Mouse (Mus musculus) embryonic facial prominence, embryonic 12.5 days (tissue): Measurements from ENCODE around the gene Itih4. TPM values are rescaled to one million over a fixed set of nuclear protein-coding genes. Genes with fewer than 3 reads are reported as not detected.

Experiments
- ATAC-seq: fragments of 200-750 bp; cut with Nextera tagmentation; 2 replicates; pipeline ENCODE4 v1.8.0; 2017; ENCODE audit not compliant: insufficient number of reproducible peaks, insufficient read depth, low FRiP score, low TSS enrichment
- H3K27ac ChIP-seq: fragments of 300-500 bp; sonication (generic); 2 replicates; pipeline ENCODE4 v1.5.1; 2016; ENCODE audit warnings: mild to moderate bottlenecking
- H3K27me3 ChIP-seq: fragments of 300-500 bp; sonication (generic); 2 replicates; pipeline ENCODE4 v1.6.1; 2016; ENCODE audit warnings: mild to moderate bottlenecking, moderate library complexity
- H3K36me3 ChIP-seq: fragments of 300-500 bp; sonication (generic); 2 replicates; pipeline ENCODE4 v1.6.1; 2016; ENCODE audit warnings: mild to moderate bottlenecking
- H3K4me1 ChIP-seq: fragments of 300-500 bp; sonication (generic); 2 replicates; pipeline ENCODE4 v1.6.1; 2016
- H3K4me2 ChIP-seq: fragments of 300-500 bp; sonication (generic); replicated peaks from 2 replicates; pipeline ENCODE4 v1.6.1; 2016; ENCODE audit warnings: mild to moderate bottlenecking, moderate library complexity
- H3K4me3 ChIP-seq: fragments of 300-500 bp; sonication (generic); 2 replicates; pipeline ENCODE4 v1.5.1; 2016; ENCODE audit warnings: mild to moderate bottlenecking
- H3K9ac ChIP-seq: fragments of 300-500 bp; sonication (generic); 2 replicates; pipeline ENCODE4 v1.6.1; 2016; ENCODE audit warnings: mild to moderate bottlenecking, moderate library complexity
- H3K9me3 ChIP-seq: fragments of 300-500 bp; sonication (generic); 2 replicates; pipeline ENCODE4 v1.6.1; 2016; ENCODE audit warnings: mild to moderate bottlenecking, moderate library complexity
- WGBS: fragments of 180-500 bp; shearing (Covaris S2); methylation state at CpG from one replicate; pipeline ENCODE4 v1.1.7; 2016; 5-methylcytosine and 5-hydroxymethylcytosine counted together
- polyA plus RNA-seq: library from polyadenylated mRNA; unstranded; fragments of >200 nt; fragmentation: Nextera tagmentation; extraction: Ambion mirVana; gene quantifications from 2 replicates; pipeline ENCODE4 v1.2.1, GENCODE M21; 2016

Gene Itih4
- polyA plus RNA-seq, 1 experiment from 2014 or later = not detected

DNA sequence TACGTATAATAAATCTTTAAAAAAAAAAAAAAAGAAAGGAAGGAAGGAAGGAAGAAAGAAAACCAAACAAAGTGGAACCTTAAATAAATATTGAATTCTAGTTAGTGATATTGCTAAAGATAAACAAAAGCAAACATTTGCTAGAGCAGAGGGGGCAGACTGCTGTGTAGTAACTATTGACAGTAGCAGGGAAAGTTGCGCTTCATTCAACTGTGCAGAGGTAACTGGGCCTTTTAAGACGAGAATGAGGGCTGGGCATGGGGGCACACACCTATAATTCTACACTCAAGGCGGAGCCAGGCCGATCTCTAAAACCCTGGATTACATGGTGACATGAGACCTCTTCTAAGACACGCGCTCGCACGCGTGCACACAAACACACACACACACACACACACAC, 63.7 kb downstream of the Itih4 start:
- Histone ChIP-seq H3K4me1 (peaks cover 6% of the 10 kb centered on the region; the same call in 1 of the 2 replicates), H3K9me3 (no peaks in the 10 kb centered on the region), H3K27ac (no peak overlapping the region), H3K36me3 (peaks cover 4% of the 10 kb centered on the region; the same call in 1 of the 2 replicates), H3K4me2 (no peak overlapping the region), H3K4me3 (no peak overlapping the region), H3K27me3 (no peaks in the 10 kb centered on the region), H3K9ac (no peak overlapping the region)
- 97% methylated on average over 10 of the region's 10 CpGs for WGBS
- ATAC-seq = no peak

DNA sequence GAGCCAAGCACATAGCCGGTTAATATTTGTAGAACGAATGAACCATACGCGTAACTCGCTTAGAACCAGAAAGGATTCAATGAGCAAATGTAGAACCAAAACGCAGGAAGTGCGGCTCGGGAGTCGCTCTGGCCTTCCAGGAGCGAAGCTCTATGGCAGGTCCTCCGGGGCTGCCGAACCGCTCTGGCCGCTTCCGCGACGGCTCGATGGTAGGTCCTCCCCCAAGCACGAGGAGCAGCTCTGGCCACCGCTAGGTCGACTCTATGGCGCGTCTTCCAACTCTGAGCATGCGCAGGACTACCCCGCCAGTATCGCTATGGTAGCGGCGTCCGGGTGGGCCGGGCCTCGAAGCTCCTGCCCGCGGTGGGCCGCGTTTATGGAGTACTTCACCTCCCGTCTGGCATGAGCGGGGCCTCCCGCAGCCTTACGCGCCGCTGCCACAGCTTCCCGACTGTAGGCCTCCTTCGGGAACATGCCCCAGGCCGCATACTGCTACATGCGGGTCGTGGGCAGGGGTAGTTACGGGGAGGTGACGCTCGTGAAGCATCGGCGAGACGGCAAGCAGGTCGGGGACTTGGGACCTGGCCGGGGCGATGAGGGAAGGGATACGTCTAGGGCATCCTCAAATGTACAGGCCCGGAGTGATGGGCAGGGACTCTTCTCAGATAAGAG, 65.0 kb downstream of the Itih4 start, which contains the start of gene Nek4:
Gene Nek4 (plus strand): TSS at position 224 of the 672 bp plus-strand sequence.
- Histone ChIP-seq H3K4me2 (peak within 1 kb of the TSS; percentile 60), H3K36me3 (peaks cover 4% of the 10 kb centered on the region; the same call in 1 of the 2 replicates), H3K4me1 (peaks cover 6% of the 10 kb centered on the region; the same call in 1 of the 2 replicates), H3K4me3 (peak within 1 kb of the TSS; percentile 79), H3K27ac (peak within 1 kb of the TSS; percentile 52; the same call in 1 of the 2 replicates), H3K9me3 (no peaks in the 10 kb centered on the region), H3K9ac (peak within 1 kb of the TSS; percentile 78), H3K27me3 (no peaks in the 10 kb centered on the region)
- peak; percentile 99 for ATAC-seq
- WGBS = under 1% methylated on average over 57 of the region's 57 CpGs

Other genes with a start within 250 kb of the Itih4 start
- 19.9 and 20.0 TPM in 2 replicates for gene Rft1, start 232.1 kb upstream of the Itih4 start, polyA plus RNA-seq
- 17.0 and 17.9 TPM in 2 replicates for gene Sfmbt1, start 171.6 kb upstream of the Itih4 start, polyA plus RNA-seq
- gene Tmem110, start 60.9 kb upstream of the Itih4 start, polyA plus RNA-seq = 39.2 and 41.4 TPM in 2 replicates
- 2.5 and 4.3 TPM in 2 replicates for gene Mustn1, start 7.3 kb upstream of the Itih4 start, polyA plus RNA-seq
- 0.28 and 0.46 TPM in 2 replicates for gene Itih3, start 37.3 kb downstream of the Itih4 start, polyA plus RNA-seq
- gene Itih1, start 56.8 kb downstream of the Itih4 start, polyA plus RNA-seq = not detected in 2 replicates
- 16.1 and 19.0 TPM in 2 replicates for gene Nek4, start 64.9 kb downstream of the Itih4 start, polyA plus RNA-seq
- gene Glt8d1, start 114.9 kb downstream of the Itih4 start, polyA plus RNA-seq = 61.2 and 67.4 TPM in 2 replicates
- 337 and 341 TPM in 2 replicates for gene Spcs1, start 115.2 kb downstream of the Itih4 start, polyA plus RNA-seq
- gene Pbrm1, start 132.7 kb downstream of the Itih4 start, polyA plus RNA-seq = 176 and 178 TPM in 2 replicates
- 99.5 and 121 TPM in 2 replicates for gene Gnl3, start 132.7 kb downstream of the Itih4 start, polyA plus RNA-seq
- 59.1 and 64.8 TPM in 2 replicates for gene Smim4, start 242.5 kb downstream of the Itih4 start, polyA plus RNA-seq
- gene Nt5dc2, start 244.6 kb downstream of the Itih4 start, polyA plus RNA-seq = 455 and 459 TPM in 2 replicates